Mouse (Mus musculus): Measurements from ENCODE around the gene Capn7.

DNA sequence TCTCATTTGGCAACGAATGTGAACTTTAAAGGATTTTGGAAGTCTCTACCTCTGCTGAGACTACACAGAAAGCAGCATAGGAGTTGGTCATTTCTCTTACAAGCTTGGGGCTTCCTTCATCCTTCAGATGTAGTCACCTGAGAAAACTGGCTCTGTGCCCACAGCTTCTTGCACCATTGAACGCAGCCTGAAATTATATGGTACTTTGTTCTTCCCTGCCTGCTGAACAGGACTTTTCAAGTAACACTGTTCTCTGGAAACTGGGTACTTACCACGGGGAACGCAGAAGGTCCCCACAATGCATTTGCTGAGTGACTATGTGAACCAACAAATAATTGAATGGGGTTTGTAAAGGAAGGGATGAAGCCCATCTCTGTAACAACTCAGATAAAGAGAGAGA is 13.2 kb upstream of the Capn7 start:
- no peak for TF ChIP-seq CTCF (IDR thresholded peaks at IDR 0.05; ENCODE audit: extremely low read depth, insufficient read length, insufficient replicate concordance, low read depth, low read length)
- no peak for TF ChIP-seq POLR2A (IDR thresholded peaks at IDR 0.05; ENCODE audit: low read depth, low read length)

Data from small intestine, adult 2 months (tissue).